Mouse (Mus musculus): ENCODE data around the gene Cpm. TPM values are rescaled to one million over a fixed set of nuclear protein-coding genes. Genes with fewer than 3 reads are reported as not detected.

Cpm gene
- total and polyA plus RNA-seq, 2 experiments: 0.80 to 1.4 TPM

DNA sequence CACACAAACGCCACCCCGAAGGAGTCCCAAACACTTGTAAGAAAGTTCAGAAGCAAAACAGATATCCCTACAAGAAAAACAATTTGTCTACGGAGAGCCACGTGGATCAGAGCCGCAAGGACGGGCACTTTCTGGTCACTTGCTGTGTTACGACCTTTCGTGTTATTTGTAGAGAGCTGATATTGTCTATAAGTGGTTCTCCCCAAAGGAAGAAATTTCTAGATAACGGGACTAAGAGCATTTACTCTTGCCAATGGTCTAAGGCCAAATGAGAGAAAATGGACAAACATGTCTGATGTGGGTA is 54.4 kb downstream of the Cpm start:
- Histone ChIP-seq H3K4me3 (ENCODE audit: insufficient read depth, low read depth, low read length) (no peak overlapping the region), H3K79me2 (ENCODE audit: control insufficient read depth, insufficient read depth, low read length) (no peaks in the 10 kb centered on the region), H3K36me3 (ENCODE audit: control insufficient read depth, insufficient read depth, low read length) (no peaks in the 10 kb centered on the region; the same call in 1 of the 2 replicates), H3K4me1 (ENCODE audit: control insufficient read depth, insufficient read depth, low read length) (no peaks in the 10 kb centered on the region), H3K9ac (ENCODE audit: low read depth, low read length) (no peak overlapping the region), H3K27ac (replicated peaks; ENCODE audit: insufficient read depth, low read depth, low read length) (no peak overlapping the region), H3K27me3 (ENCODE audit: control insufficient read depth, insufficient read depth, low read length) (no peaks in the 10 kb centered on the region)
- TF ChIP-seq CTCF (IDR thresholded peaks at IDR 0.05; ENCODE audit: low read depth, low read length) (no peak), POLR2A (IDR thresholded peaks at IDR 0.05; ENCODE audit: extremely low read depth, insufficient read depth, low read length) (no peak)
- 94% methylated on average over 9 of the region's 9 CpGs for WGBS
- DNase-seq (ENCODE audit: extremely low read depth, low read depth, low spot score): no peak

DNA sequence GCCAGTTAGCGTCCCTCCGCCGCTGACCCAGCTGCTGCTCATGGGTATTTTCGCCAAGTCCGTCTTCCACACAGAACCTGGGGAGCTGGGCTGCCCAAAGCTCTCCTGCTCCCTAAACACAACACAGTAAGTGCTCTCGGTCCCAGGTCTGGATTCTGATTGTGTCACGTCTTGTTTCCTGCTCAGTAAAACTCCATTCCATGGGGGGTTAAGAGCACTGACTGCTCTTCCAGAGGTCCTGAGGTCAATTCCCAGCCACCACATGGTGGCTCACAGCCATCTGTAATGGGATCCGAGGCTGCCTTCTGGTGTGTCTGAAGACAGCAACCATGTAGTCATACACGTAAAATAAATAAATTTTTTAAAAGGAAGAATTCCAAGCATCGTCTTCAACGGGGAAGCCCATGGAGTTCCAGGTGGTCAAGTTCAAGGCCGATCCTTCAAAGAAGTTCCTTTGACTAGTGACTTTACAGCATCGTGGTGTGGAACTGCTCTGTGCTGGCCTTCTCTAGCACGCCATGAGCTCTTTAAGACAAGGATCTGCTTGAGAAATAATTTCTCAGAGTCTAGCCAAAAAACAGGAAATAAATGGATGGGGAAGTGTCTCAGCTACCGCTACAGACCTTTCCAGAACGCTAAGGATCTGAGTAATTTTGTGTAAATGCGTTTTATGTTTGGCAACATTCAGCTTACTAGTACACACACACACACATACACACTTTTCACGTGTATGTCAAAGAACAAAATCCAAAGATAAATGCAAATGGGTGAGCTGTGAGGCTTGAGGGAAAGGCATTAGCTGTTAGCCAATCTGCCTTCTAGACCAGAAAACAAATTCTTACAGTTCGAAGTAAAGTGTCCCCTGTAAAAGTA is 55.2 kb downstream of the Cpm start:
- no peak overlapping the region for H3K9ac ChIP-seq (ENCODE audit: low read depth, low read length)
- H3K27me3 ChIP-seq (ENCODE audit: control insufficient read depth, insufficient read depth, low read length): no peaks in the 10 kb centered on the region
- no peak for DNase-seq (ENCODE audit: extremely low read depth, low read depth, low spot score)
- H3K4me1 ChIP-seq (ENCODE audit: control insufficient read depth, insufficient read depth, low read length): no peaks in the 10 kb centered on the region
- no peaks in the 10 kb centered on the region for H3K79me2 ChIP-seq (ENCODE audit: control insufficient read depth, insufficient read depth, low read length)
- WGBS: 85% methylated on average over 19 of the region's 19 CpGs
- peaks cover 6% of the 10 kb centered on the region for H3K36me3 ChIP-seq (ENCODE audit: control insufficient read depth, insufficient read depth, low read length)
- no peak overlapping the region for H3K27ac ChIP-seq (replicated peaks; ENCODE audit: insufficient read depth, low read depth, low read length)
- no peak for TF ChIP-seq POLR2A (IDR thresholded peaks at IDR 0.05; ENCODE audit: extremely low read depth, insufficient read depth, low read length)
- TF ChIP-seq CTCF (IDR thresholded peaks at IDR 0.05; ENCODE audit: low read depth, low read length): no peak
- H3K4me3 ChIP-seq (ENCODE audit: insufficient read depth, low read depth, low read length): no peak overlapping the region

DNA sequence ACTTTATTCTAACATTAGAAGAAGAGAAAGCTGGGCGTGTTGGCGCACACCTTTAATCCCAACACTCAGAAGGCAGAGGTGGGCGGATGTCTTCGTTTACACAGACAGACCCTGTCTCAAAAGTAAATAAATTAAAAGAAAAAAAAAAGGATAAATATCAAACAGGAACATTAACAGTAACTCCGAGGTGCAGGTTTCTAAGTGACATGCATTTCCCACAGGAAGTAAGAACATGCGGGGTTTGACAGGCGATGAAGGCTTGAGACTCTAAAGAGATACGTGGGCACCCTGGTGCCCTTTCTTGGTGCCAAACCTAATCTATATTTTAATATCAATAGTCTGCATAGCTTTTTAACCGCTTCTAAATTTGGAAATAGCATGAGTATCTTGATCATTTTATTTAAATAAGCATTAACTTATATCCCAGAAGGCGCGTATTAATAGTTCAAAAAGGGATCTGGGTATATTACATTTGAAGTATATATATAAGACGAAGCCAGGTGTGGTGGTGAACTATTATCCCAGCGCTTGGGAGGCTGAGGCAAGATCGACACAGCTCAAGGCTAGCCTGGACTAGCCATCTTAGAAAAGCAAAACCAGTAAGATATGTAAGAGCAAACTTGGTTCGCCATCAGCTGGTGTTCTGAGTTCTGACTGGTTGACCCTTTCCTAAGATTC is 56.0 kb downstream of the Cpm start:
- Histone ChIP-seq H3K79me2 (ENCODE audit: control insufficient read depth, insufficient read depth, low read length) (no peaks in the 10 kb centered on the region), H3K4me3 (ENCODE audit: insufficient read depth, low read depth, low read length) (no peak overlapping the region), H3K36me3 (ENCODE audit: control insufficient read depth, insufficient read depth, low read length) (peaks cover 12% of the 10 kb centered on the region), H3K27me3 (ENCODE audit: control insufficient read depth, insufficient read depth, low read length) (no peaks in the 10 kb centered on the region), H3K4me1 (ENCODE audit: control insufficient read depth, insufficient read depth, low read length) (no peaks in the 10 kb centered on the region), H3K9ac (ENCODE audit: low read depth, low read length) (no peak overlapping the region), H3K27ac (replicated peaks; ENCODE audit: insufficient read depth, low read depth, low read length) (no peak overlapping the region)
- 91% methylated on average over 15 of the region's 15 CpGs for WGBS
- TF ChIP-seq POLR2A (IDR thresholded peaks at IDR 0.05; ENCODE audit: extremely low read depth, insufficient read depth, low read length) (no peak), CTCF (IDR thresholded peaks at IDR 0.05; ENCODE audit: low read depth, low read length) (no peak)
- DNase-seq (ENCODE audit: extremely low read depth, low read depth, low spot score): no peak

DNA sequence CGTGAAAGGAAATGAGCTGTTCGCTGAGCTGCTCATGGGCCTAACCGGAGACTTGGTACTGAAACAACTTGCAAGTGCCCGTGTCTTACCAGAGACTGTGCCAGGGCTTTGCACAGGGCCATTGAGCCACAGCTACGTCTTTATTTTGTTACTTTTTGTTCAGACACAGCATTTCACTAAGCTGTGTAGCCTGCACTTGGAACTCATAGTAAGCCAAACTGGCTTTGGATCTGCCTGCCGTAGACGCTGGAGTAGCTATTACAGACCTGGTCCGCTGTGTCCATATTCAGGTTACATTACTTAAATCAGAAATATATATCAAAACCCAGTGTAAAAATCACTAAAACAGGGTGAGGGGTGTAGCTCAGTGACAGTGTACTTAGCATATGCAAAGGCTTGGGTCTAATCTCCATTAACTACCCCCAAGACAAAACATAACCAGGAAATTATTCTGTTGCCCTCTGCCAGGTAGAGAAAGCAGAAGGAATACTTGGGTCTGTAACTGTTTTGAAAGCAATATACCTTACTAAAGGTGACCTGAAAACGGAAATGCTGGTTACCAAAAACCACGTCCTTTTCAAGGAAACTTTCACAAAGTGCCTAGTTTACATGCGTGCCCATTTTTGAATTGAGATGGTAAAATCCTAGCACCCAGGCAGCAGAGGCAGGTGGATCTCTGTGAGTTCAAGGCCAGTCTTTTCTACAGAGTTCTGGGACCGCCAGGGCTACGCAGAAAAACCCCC is 56.7 kb downstream of the Cpm start:
- Histone ChIP-seq H3K9ac (ENCODE audit: low read depth, low read length) (no peak overlapping the region), H3K79me2 (ENCODE audit: control insufficient read depth, insufficient read depth, low read length) (no peaks in the 10 kb centered on the region), H3K4me3 (ENCODE audit: insufficient read depth, low read depth, low read length) (no peak overlapping the region), H3K27me3 (ENCODE audit: control insufficient read depth, insufficient read depth, low read length) (no peaks in the 10 kb centered on the region), H3K4me1 (ENCODE audit: control insufficient read depth, insufficient read depth, low read length) (no peaks in the 10 kb centered on the region), H3K27ac (replicated peaks; ENCODE audit: insufficient read depth, low read depth, low read length) (no peak overlapping the region), H3K36me3 (ENCODE audit: control insufficient read depth, insufficient read depth, low read length) (peaks cover 18% of the 10 kb centered on the region)
- 94% methylated on average over 13 of the region's 13 CpGs for WGBS
- TF ChIP-seq POLR2A (IDR thresholded peaks at IDR 0.05; ENCODE audit: extremely low read depth, insufficient read depth, low read length) (no peak), CTCF (IDR thresholded peaks at IDR 0.05; ENCODE audit: low read depth, low read length) (no peak)
- no peak for DNase-seq (ENCODE audit: extremely low read depth, low read depth, low spot score)

DNA sequence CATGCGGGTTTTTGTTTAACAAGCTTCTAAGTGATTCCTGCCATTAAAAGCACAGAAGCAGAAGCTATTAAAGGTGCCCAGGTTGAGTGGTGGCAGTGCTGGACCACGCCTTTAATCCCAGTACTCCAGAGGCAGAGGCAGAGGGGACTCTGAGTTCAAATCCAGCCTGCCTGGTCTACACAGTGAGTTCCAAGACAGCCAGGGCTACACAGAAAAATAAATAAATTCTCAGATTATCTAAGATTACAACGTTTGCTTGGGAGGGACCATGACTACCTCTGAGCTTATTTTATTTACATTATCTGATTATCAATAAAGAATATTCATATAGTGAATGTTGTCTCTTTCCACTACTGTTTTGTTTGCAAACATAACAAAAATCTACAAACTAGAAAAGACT is 57.7 kb downstream of the Cpm start:
- Histone ChIP-seq H3K4me1 (ENCODE audit: control insufficient read depth, insufficient read depth, low read length) (no peaks in the 10 kb centered on the region), H3K27me3 (ENCODE audit: control insufficient read depth, insufficient read depth, low read length) (no peaks in the 10 kb centered on the region), H3K9ac (ENCODE audit: low read depth, low read length) (no peak overlapping the region), H3K79me2 (ENCODE audit: control insufficient read depth, insufficient read depth, low read length) (no peaks in the 10 kb centered on the region), H3K27ac (replicated peaks; ENCODE audit: insufficient read depth, low read depth, low read length) (no peak overlapping the region), H3K36me3 (ENCODE audit: control insufficient read depth, insufficient read depth, low read length) (peaks cover 26% of the 10 kb centered on the region), H3K4me3 (ENCODE audit: insufficient read depth, low read depth, low read length) (no peak overlapping the region)
- TF ChIP-seq CTCF (IDR thresholded peaks at IDR 0.05; ENCODE audit: low read depth, low read length) (no peak), POLR2A (IDR thresholded peaks at IDR 0.05; ENCODE audit: extremely low read depth, insufficient read depth, low read length) (no peak)
- 63% methylated on average over 3 of the region's 3 CpGs for WGBS
- no peak for DNase-seq (ENCODE audit: extremely low read depth, low read depth, low spot score)

All from liver, adult 2 months (tissue).